Mouse (Mus musculus) cerebellum, adult 2 months (tissue): ENCODE measurements at regions not wholly inside any gene's neighbourhood (a gene's known extent, or its start where the extent isn't known, plus 50 kb on each side); places are given as distances from the start of the nearest gene placed in this dataset.

Source experiments
- CTCF ChIP-seq: fragments of 200-500 bp; IDR thresholded peaks from 2 replicates; pipeline ENCODE4 v1.5.1; 2011; ENCODE audit warnings: low read depth, mild to moderate bottlenecking, control low read depth, low read length, moderate library complexity, borderline replicate concordance; ENCODE audit not compliant: insufficient read depth
- POLR2A ChIP-seq: fragments of 200-500 bp; IDR thresholded peaks from 2 replicates; pipeline ENCODE4 v1.6.1; 2011; ENCODE audit warnings: low read length, control low read depth, borderline replicate concordance; ENCODE audit not compliant: insufficient read depth

DNA sequence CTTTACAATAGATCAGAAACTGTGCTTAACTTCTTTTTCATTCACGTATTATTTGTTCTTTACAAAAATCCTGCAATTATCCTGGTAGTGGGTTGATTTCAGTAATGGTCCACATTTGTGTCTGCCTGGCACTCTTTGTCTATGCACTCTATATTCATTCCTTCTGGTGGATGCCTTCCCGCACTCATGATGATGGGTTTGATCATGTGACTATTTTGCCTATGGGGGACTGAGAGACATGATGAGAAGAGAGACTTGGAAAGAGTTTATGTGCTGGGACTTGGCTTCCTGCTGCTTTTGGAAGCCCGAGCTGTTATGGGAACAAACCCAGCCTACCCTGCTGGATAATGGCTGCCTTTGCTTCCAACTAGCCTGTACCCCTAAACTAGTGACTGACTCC lies 186.3 kb upstream of the Zkscan2 start:
- TF ChIP-seq CTCF: no peak
- TF ChIP-seq POLR2A: no peak
